Mouse (Mus musculus) ES-Bruce4 (cell line): ENCODE results near the gene Dnah6.

Experiments used
- CTCF ChIP-seq: IDR thresholded peaks from one replicate; pipeline ENCODE4 v1.8.1; 2011; ENCODE audit warnings: low read depth, low read length
- POLR2A ChIP-seq: IDR thresholded peaks from one replicate; pipeline ENCODE4 v1.8.1; 2011; ENCODE audit warnings: low read length; ENCODE audit not compliant: insufficient read depth

- TF ChIP-seq POLR2A, result no peak
- no peak for TF ChIP-seq CTCF
Observed at GRCm38 (mm10) chr6:73059596-73060121, 161.8 kb downstream of the Dnah6 start.
